Mouse (Mus musculus) CD4-positive, CD25-positive, alpha-beta regulatory T cell, adult 2 months (primary cell): ENCODE data around the gene Sema4d.

Source experiments
- DNase-seq: peaks from one replicate; pipeline ENCODE4 v3.0.0-alpha.2; 2012; ENCODE audit warnings: low read depth, low spot score

Gene Sema4d

DNA sequence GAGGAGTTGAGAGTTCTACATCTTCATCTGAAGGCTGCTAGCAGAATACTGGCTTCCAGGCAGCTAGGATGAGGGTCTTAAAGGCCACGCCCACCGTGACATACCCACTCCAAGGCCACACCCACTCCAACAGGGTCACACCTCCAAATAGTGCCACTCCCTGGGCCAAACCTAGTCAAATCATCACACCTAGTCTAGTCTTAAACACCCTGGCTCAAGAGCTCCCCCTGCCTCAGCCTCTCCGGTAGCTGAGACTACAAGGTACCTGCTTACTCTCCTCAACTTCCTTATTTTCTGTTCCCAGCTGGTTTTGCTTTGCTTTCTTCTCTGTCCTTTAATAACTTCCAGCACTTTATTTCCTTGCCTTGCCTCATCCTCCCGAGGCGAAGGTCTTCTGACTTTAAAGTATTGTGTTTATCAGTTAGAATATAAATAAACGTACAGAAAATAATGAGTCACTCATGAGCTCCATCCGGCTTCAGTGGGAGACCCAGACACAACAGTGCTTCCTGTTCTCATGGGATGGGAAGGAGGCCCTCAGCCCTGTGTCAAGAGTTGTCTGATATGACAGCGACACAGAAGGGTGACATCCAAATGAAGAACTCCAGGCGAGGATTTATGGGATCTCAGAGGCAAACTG, 22.4 kb upstream of the Sema4d start:
- DNase-seq, result peak; percentile 91

DNA sequence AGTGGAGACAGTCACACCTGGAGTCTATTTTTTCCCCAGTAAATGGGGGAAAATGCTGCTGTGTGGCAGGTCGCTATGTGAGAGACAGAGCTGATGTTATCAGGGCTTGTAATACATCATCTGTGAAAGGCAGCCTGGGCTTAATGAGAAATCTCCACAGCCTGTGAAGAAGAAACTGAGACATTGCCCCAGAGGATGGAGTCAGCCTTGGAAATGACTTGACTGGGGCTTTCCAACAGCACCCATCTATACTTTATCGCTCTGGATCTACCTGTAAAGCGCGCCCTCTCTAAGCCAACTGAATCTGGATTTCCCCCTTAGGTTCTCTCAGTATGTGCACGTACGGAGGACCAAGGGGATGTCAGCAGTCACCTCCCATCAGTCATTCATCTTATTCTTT, 21.1 kb upstream of the Sema4d start:
- DNase-seq, result peak; percentile 79

DNA sequence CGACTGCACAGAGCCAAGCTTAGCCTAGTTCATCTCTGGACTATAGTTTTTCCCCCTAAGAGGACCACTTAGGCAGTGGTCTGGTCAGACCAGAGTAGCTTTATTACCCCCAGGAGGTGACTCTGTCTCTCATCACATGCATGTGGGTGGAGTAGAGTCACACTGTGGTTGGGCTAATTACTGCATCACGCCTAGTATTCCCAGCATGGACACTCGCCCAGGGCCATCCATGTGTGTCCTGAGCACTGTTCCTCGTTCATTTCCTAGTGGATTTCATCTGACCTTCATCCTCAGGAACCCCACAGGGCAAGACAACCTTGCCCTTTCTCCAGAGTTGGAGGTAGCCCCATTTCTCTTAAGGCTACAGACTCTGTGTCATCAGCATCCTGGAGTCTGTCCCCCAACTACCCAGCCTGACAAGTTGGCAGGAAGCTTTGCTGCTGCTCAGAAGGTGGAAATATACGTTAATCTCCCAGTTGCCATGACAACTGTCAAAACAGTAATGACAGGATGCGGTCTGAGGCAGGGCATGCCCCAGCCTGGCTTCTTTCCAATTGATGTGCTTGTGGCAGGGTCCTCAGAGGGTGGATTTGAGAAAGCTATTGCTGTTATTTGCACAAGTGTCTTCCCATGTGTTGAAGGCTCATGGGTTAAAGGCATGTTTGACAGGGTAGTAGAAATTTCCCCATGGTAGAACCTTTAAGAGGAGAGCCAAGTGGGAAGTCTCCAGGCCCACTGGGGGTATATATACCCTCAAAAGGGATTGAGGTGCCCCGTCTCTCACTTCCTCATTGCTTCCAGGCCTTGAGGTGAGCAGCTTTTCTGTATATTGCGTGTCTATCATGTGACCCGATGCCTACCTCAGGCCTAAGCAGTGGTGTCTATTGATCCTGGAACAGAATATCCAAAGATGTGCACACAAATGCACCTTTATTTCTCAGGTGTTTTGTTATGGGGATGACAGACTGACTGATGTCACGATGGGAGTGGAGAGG, 20.4 kb upstream of the Sema4d start:
- peak; percentile 97 for DNase-seq

DNA sequence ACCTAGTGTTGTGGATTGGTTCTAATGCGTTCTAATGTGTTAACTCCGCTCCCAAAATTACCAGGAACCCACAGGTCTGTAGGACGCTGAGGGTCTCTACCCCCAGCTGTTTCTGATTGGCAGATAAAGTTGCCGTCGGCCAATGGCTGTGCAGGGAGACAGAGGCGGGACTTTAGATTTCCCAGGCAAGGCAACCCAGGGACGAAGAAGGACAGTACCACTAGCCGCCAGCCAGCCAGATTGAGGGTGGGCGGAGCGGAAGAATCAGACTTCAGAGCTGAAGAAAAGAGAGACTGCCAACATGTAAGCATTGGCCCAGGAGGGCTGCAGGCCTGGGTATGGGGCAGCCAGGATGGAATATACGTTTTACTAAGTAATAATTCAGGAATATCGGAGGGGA, 14.6 kb upstream of the Sema4d start:
- no peak for DNase-seq

DNA sequence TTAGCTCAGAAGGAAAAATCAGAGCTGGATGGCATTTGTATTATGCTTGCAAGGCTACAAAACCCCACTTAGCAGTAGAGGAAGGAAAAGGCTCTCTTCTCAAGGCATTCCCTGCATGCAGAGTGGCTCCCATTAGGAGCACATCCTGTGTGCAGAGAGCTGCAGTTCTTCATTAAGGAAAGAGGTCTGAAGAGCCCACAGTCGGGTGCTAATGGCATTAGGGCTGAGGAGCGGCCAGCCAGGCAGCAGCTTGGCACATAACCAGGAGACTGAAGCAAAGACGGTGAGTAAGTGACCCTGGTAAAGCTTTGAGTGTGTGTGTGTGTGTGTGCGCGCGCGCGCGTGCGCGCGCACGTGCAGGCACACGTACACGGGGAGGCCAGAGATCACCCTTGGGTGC, 12.7 kb upstream of the Sema4d start:
- no peak for DNase-seq

DNA sequence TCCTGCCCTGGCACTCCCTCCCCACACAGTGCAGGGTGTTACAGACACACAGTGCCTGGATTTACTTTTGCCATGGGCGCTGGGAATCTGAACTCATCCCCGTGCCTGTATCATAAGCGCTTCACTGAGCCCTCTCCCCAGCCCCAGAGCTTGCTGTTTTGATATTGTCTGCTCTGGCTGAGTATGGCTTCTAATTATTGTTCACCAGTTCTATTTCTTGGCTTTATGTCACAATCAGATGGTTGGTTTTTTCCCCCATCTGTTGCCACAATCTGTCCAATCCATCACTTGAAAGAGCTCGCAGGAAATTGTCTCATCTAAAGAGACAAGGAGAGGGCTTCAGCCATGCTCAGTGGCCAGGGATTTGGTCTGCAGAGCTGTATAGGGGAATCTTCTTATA, 12.1 kb upstream of the Sema4d start:
- no peak for DNase-seq

DNA sequence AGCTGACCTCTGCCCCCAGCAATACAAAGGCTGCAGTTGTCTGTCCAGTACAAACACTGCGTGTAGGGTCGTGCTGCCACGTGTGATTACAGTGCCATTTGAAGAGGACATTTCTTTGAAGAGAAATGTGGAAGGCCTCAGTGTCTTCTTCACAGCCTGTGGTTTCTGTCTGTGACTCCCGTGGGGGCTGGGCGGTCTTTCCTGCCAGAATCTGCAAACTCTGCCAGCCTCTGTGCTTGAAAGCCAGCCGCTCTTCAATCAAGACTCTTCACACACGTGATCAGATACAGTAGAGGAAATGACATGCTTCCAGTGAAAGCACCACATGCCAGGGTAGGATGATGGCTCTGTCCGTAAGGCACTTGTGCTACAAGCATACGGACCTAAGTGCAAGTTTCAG, 7.4 kb upstream of the Sema4d start:
- peak; percentile 92 for DNase-seq

DNA sequence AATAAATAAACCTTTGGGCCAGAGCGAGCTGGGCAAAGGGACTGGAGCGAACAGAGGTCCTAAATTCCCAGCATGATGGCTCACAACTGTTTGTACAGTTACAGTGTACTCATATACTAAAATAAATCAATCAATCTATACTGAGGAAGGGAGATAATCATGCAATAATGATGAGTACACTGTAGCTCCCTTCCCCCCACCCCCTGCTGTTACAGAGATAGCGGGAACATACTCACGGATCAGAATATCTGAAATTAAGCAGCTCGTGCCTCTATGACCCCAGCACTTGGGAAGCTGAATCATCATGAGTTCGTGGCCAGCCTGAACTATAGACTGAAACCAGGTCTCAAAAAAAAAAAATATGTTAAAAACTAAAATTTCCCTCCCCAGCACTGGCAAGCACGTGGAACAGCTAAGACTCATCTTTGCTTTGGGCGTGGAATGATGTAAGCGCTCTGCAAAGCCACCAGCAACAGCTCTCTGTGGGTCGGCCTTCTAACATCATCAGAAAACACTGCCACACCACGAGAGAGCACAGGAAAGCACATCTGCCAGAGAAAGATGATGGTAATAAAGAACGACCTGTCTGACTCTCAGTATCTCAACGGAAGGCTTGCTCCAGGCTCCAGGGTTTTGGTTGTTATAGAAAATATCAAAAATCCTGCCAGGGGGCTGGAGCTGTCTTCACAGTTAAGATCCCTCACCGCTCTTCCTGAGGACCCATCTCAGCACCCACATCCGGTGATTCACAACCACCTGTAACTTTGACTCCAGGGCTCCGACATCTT, 6.4 kb upstream of the Sema4d start:
- DNase-seq, result peak; percentile 75

DNA sequence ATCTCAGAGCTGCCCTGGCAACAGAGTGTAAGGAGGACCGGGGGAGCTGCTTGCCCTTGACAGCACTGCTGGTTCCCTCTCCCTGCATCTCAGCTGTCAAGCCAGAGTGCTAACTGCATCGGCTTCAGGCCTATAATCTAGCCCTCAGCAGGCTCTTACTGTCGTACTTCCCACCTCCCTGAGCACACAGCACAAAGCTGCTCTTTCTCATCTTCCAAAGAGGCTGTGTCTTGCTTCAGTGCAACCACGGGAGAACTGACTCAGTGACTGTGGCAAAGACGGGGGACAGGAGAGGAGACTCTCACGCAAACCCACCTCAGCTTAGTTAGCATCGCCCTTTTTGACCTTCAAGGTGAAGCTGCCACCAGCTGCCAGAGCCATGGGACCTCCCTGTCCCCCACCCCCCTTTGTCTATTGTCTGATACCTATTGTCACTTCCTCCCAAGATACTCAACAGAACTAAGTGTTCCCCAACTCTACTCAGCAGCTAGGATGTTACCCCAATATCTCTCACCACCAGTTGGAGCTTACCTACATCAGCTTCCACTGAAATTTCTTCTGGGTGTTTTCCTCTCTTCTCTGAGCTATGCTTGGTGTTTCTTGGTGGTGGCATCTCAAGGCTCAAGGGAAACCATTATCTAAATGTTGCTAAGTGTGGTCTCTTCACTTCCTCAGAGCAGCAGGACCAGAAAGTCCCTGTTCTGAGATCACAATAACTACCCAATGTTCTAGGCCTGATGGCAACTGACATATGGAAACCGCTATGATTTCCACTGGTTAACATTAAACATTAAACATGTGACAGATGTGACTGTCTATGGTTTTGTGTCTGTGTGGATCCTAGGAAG, 4.6 kb upstream of the Sema4d start:
- peak; percentile 75 for DNase-seq

DNA sequence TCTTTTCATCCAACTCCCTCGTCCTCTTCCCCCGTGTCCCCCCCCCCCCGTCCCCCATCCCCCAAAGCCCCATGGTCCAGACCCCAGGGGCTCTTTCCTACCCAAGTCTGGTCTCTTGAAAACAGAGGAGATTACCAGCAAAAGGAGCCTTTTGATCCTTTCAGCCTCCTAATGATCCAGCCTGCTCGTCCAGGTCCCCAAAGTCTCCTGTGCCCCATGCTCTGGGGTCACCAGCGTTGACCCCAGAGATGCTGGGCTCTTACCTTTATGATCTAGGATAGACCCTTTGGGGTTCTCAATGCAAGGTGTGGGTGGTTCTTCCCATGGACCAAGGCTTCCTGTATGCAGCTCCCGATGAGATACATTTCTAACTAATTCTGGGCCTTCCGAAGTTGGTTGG, 401 bp upstream of the Sema4d start:
- DNase-seq, result no peak

DNA sequence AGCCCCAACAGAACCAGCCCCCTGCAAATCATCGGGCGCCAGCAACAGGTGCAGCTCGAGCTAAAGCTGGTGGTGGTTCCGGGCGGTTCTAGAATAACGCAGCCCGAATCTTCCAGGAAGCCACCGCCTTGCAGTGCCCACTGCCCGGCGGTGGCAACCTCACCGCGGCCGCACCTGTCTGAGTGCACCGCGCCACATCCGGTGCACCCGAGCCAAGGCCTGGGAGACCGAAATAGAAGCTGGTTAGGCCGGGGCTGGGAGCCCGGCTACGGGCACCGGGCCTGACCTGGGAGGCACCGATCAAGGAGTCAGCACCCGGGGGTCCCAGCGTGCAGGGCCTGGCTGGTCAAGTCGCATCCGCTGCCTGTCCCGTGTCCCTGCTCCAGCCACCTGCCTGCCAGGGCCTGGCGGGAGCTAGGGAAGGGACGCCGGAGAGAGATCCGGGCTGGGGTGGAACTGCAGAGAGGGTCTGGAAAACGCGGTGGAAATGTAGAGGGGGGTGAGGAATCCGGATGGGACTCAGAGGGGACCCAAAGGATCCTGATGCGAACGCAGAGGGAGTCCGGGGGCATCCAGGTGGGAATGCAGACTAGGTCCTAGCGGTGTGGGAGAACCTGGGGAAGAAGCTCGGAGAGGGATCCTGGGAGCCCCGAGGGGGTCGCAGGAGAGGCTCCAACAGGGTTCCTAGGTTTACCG, 670 bp downstream of the Sema4d start:
- peak; percentile 83 for DNase-seq

DNA sequence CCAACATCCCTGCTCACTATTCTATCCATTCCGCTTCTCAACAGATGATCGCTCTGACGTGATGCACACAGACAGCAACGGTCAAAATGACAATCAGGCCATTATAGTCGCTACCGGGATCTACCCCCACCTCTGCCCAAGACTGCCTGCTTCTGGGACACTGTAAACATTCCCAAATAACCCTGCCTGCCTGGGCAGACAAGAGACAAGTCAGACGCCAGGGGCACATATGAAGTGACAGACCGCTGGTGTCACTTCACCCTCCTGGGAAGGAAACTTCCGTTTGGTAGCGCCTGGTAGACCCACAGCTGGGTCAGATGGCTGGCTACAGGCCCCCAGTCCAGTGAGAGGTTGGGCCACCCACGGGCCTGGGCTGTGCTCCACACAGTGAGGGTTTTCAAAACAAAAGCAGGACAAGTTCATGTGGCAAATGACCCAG, 1.4 kb downstream of the Sema4d start:
- peak; percentile 43 for DNase-seq

DNA sequence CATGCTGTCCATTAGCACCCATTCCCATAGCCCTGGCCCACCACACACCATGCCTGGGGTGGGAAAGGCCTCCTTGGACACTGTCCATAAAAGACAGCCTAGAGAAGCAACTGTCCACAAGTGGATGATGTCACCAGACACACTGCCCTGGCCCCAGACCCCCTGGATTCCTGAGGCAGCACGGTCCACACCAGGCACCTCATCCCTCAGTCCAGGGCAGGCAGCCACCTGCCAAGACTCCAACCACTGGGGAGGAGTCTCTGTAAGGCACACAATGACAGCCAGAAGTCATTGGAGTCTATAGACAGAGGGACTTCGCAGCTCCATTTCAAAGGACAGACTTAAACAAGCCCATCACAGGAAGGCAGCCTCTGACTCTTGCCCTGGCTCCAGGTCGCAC, 1.9 kb downstream of the Sema4d start:
- no peak for DNase-seq

DNA sequence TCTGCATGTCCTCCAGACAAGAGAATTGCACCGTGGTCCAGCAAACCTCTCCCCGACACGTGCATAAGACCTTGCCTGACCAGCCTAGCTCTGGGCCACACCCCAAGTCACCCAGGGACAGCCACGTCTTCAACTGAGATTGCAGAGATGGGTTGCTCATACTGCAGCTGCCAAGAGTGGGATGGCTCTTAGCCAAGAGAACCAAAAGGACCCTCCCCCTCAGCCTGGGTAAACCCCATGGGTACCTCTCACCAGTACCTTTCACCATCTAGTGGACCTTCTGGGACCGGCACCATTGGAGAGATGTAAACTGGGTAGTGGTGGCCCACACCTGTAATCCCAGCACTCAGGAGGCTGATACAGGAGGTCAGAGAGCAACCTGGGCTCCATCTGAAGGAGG, 2.8 kb downstream of the Sema4d start:
- DNase-seq, result peak; percentile 55

DNA sequence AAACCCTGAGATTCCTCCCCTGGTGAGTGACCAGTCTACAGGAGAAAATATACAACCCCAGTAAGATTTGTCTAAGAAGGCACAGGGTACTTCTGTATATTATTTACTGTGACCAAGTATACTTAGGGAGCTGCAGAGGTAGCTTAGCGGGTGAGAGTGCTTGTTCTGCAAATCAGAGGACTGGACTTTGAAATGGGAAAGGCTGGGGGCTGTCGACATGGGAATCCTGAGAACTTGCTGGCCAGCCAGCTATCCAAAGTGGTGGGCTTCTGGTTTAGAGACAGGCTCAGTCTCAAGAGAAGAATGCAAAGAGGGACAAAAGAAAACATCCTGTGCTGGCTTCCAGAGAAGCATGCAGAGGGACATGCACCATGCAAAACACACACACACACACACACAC, 5.7 kb downstream of the Sema4d start:
- no peak for DNase-seq

DNA sequence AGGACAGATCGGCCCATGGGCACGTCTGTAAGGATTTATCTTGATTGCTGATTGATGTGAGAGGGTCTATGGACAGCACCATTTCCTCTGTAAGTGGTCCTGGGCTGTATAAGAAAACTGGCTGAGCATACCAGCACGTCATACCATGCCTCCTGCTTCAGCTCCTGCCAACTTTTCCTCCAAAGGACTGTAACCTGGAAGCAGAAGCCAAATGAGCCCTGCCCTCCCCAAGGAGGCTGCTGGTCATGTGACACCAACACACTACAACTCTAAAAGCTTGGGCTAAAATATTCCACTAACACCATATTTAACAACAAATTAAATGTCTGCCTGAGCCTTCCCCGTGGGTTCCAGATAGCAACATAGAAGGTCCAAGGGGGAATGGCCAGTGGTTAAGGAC, 6.9 kb downstream of the Sema4d start:
- DNase-seq, result no peak

DNA sequence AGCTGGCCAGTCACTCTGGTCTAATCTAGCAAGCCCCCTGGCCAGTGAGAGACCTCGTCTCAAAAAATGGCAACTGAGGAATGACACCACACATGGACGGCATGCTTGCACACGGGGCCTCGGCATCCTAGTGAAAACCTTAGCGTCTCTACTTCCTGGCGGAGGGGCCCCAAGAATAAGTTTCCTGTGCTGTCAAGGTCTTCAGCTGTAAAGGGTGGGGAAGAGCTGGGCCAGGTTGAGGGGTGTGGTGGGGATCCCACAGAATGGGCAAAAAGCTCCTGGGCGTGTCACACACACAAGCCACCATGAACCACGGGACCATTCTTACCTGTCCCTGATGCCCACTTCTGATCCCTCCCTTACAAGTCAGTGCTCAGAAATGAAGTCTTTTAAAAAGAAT, 9.1 kb downstream of the Sema4d start:
- peak; percentile 45 for DNase-seq

DNA sequence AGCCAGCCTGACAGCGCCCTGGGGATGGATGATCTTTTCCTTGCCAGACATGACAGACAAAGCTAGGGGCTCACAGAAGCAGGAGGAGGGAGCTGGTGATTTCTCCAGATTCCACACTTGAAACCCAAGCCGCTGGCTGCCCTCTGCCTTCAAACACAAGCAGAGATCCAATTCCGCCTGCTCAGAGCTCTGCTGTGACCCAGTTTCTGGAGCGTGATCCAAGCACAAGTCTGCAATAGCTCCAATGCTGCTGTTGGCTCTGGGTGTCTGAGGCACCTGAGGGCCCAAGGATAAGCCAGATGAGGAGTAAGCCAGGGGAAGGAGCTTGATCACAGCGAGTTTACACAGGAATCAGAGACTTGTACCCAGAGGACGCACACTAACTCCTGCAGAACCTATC, 9.7 kb downstream of the Sema4d start:
- no peak for DNase-seq

DNA sequence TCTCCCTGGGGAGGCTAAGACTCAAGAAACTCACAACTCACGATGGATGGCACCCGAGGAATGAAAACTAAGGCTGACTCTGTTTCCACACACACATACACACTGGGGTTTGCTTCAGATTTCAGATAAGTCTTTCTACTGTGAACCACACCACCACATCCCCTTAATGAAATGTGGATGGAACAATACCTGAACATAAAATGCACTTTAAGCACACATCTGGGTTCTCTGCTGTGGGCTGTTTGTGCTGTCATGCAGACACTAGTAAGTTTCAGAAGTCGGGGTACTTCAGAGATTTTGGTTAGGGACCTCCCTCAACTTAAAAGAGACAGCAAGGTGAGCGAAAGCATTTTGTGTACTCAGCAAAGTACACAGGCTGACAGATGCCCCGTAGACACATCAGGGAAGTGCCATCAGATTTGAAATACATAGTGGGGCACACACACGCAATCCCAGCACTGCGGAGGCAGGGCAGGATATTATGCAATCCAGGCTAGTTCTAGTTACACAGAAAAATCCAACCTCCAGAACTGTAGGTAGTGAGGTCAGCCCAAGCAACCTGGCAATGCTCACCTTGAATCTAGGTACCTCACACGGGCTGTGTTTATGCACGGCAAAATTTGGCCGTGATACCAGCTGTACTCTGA, 12.9 kb downstream of the Sema4d start:
- DNase-seq, result peak; percentile 56
